Mouse (Mus musculus): ENCODE measurements around the gene Elavl2.

Elavl2 gene

DNA sequence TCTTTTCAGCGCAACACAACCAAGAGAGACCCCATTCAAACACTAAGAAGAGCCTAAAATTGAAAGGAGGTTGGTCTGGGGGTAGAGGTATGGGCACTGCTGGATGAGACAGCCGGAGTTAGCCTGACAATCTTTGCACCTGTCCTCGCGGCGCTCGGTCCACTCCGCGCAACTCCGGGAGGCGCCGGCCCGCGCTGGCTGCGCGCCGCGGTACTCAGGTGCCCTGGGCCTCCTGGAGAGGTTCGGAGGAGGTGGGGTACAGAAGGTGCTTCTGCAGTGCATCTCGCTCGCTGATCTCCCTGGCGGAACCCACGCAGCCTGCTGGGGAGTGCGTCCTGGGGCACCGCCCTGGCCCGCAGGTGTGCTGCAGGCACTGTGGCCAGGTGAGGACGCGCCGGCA is at the start of gene Elavl2:
Elavl2 (minus strand) TSS at position 363 of the 400 bp plus-strand sequence.
- DNase-seq, result no peak

DNA sequence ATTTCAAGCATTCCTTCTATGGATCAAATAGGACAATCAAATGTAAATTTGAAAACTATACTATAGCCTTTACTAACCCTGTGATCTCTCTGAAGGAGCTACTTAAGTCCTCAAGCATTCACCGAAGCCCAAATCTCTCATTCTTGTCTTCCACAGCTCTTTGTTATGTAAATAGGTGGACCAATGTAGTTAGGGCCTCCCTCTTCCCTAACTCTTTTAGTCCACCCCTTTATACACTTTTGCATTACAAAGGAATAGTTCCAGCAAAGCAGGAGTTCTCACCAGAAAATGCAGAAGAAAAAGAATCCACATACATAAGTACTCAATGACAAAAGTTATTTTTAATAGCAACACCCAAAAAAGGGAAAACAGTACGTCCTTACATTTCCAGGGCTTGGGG is 47.3 kb upstream of the Elavl2 start:
- DNase-seq, result no peak

DNA sequence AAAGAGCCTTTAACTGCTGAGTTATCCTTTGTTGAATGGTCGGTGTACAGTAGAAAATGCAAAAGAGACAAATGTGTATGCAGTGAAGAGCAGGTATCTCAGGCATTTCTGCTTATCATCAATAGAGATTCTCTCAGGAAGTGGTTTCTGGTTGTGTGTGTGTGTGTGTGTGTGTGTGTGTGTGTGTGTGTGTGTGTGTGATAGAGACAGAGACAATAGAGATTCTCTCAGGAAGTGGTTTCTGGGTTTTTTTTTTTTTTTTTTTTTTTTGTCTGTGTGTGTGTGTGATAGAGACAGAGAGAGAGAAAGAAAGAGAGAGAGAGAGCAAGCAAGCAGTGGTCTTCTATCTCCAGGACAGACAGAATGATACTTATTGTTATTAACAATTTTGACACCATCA is 15.0 kb upstream of the Elavl2 start:
- DNase-seq, result no peak

DNA sequence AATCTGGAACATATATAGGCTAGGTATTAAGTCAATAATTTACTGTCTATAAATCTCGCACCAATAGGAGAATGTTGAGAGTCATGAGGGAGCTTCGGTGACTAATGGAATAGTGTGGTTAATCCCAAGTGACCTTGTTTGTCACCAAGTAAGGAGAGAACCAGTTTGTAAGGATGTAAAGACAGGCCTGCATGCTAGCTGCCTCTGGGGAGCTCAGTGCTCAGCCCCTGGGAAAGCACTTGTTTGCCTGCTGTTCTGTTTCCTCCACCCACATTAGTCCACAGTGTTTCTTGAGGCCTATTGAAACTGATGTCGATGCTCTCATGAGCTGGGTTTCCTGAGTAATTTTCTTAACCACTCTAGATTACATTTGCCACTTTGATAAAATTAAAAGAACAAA is 4.5 kb upstream of the Elavl2 start:
- DNase-seq, result no peak

DNA sequence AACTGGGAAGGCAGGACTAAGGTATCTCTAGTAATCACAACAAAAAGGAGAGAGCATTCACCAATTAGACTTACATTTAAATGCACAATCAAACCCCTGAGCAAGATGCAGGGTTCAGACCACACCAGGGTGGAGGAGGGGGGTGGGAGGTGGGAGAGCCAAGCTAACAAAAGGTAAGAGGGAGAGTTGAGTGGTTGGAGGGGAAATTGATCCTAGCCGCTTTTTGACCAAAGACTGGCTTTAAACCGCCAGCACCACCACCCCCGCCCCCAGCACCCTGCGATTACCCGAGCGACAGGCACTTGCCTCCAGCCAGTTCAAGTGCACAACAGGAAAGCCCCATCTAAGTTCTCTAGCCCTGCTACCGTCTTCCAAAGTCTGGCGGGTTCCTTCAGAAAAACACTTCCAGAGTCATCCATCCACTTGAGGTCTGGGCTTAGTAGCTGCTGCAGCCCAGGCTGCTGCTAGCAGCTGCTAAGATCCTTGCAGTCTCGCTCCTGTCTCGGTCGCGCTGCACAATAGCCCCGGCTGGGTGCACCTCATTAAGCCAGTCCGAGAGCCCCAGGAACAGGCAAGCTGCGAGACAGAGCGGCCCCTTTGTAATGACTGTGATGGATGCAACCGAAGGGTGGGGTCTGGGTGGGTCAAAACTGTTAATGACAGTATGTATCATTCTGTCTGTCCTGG is 932 bp downstream of the Elavl2 start:
- DNase-seq, result no peak

DNA sequence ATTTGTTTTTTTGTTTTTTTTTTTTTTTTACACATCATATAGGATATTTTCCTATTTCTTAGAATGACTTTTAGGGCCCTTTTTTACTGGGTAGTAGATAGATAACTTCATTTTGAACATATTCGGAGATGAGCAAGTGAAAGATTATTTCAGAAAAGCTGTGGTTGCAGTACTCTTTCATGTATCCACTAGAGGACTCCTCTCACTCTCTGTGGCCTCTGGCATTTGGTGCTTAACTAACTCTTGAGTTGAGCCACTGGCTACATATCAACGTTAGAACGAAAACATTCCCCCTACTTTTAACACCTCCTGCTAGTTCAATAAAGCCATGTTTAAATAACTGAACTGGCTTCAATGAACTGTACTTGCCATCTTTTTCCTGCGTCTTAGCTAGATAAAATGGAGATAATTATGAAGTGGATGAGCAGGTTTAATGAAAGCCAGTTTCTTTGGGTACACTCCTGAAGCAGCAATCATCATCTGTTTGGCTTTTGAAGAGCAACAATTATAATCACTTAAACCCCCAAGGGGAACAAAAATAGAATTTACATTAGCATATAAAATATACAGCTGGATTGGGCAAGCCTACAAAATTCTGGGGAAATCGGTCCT is 8.5 kb downstream of the Elavl2 start:
- DNase-seq, result no peak

DNA sequence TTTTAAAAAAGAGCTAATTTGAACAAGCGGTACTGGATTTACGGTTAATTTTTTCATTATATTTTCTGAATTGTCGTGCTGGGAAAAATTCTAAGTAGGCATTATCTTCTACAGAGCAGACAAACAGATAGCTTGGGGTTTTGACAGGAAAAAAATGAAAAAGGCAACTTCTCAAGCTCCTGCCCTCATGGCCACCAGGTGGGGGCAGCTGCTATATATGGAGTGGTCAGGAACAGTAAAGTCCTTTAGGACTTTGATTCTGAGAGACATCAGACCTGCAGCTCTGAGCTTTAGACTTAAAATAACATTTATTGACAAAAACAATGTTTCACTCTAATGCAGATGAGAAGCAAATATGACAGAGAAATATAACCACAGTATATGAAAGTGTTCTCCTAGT is 12.9 kb downstream of the Elavl2 start:
- no peak for DNase-seq

DNA sequence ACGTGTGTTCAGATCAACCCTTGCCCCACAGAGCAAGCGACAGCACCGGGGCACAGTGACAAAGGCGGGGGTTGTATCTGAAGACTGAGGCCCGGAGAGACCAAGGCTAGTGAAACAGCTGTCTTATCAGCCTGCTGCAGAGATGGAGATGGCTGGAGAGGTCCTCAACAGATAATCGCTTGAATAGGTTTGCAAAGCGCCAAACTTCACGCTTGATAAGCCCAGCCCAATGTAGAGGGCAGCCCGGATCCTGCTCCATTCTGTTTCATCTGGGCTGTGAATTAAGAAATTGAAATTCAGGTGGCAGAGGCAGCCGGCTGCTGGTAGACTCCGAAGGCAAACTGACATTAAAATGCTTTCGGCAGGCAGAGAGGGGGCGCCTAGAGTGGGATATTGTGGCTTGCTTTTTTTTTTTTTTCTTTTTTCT is 19.4 kb downstream of the Elavl2 start:
- no peak for DNase-seq

DNA sequence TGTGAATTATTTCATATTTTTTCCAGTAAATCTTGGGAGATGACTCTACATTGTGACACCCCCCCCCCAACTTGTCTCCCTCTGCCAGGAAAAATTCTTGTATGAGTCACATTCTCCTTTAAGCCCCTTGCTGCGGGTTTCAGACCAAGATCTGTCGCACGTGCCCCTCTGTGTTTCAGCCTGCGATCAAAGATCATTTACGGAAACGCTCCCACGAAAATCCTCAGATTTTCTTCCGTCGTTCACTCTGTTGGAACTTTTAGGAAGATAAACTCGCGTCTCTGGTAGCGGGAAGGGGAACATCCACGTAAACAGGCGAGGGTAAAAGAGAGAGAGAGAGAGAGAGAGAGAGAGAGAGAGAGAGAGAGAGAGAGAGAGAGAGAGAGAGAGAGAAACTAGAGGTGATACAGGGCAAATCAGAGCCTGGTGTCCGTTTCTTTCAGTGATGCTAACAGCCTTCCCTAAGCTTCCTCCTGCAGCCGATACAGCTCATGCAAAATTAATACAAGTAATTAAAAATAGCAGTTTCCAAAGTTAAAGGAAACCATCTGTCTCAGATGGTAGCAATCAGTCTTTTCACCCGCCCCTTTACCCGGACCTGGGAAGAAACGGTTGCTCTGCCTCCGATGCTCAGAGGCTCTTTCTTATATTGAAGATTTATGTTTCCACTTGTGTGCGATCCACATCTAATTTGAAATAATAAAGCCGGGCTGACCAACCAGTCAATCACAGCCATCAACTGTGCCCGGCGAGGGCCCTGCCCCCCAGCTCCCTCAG is 20.1 kb downstream of the Elavl2 start:
- DNase-seq, result no peak

DNA sequence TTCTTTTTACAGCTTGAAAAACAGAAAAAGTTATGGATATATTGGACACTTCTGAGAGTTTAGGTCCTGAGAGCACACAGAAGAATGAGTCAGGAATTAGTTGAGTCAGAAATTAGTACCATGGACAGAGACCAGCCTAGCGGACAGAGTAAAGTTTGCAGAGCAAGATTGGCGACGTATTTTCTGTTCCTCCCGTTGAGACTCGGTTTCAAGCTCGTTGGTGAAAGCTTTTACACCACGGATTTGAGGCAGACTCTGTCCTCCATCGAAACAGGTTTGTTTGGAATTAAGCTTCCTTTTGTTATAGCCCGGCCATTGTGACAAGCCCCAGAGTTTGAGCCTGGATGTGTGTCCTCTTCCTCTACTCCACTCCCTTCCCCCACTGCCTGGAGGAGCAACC is 21.0 kb downstream of the Elavl2 start:
- DNase-seq, result no peak

DNA sequence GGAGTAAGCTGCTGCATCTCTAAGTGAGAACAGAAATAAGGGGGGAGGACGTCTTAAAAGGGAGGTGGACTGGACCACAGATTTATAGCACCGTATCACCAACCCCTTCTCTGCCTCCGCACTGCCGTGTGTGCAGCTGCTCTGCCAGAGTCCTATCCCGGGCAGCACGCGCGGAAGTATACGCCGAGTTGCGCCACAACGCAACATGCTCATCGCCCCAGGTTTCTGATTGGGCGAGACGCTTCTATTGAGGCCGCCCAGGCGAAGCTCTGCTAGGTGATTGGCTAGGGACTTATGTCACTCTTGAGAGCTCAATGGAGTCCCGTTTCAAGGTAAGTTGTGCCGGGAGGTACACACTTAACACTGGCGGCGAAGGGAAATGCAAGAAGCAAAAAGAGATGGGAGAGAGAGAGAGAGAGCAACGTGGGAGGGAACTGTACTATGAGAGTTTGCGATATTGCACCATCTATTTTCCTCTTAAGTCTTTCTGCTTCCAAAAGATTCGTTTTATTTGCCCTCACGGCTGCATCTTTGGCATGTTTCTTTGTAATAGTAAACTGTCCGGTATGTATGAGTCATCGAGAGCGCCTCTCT is 24.2 kb downstream of the Elavl2 start:
- peak; percentile 83 for DNase-seq

DNA sequence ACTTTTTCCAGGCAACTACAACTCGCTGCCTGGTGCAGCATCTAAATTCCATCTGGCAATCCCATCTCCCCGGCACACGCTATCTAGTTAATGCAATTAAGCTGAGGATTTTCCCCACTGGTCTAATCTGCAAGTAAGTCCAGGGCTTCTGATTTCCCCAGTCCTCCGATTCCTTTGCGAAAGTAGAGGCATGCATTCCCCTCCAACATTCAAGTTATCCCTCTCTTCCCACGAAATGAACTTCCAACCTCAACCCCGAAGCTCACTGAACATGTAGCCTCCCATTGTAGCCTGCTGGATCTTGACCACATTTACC is 25.3 kb downstream of the Elavl2 start:
- DNase-seq, result no peak

DNA sequence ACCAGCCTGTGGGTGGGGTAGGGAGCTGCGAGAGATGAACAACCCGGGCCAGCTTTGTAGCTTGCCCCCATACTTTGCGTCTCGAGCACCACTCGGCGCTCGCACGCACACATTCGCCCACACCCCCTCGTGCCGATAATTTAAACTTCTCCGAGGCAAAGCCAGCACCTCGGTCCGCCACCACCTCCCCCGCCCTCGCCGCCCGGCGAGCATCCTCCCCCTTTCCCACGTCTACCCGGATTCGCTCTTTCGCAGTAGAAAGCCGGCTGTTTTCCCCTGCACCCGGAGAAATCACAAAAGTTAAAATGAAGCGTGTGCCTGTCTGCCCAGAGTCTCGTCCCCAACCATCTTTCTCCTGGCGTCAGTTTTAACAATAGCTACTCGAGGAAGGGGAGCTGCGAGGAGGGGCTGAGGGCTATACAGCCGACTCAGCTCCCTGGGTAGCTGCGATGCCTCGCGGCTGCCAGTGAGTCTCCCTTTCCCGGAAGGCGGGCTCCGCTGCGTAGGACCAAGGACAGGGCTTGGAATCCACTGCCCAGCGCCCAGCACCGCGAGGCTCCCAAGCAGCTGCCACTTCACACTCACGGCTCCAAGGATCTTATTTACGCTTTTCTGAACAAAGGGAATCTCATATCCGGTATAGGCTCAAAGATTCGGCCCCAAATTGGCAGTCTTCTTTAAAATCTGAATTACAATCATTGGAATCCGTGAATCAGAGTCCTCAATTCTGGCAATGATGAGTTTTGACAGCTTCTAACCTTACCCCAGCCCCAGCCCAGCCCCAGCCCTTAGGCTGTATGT is 25.8 kb downstream of the Elavl2 start:
- DNase-seq, result no peak

DNA sequence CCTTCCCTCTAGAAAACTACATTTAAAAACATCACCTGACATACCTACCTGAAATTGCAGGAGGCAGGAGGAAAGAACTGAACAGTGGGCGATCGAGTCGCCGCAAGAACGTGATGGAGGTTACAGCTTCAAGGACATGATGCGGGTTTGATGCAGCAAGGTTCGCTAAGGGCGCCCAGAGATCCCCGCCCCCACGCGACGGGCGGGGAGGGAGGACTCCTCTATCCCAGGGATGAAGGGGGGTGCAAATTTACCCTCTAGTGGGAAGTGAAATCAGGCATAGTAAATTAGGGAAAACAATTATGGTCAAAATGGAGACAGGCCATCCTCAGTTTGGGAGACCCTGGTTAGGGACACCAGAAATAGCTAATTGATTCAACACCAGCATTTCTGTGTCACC is 27.7 kb downstream of the Elavl2 start:
- DNase-seq, result no peak

DNA sequence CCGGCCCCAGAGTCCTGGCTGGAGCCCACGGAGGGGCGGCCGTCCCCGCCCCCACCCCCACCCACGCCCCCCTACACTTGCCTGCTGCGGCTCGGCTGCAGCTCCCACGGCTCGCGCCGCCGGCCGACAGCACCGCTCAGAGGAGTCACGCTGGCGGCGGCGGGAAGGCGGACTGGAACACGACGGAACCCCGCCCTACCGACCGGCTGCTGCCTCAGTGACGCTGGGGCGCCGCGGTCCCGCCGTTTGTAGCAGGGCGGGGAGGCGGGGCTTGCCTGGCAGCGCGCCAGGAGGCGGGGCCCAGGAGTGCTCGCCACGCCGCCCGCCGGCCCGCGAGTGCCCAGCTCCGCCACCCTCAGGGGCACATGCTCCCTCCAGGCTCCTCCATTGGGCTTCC is 28.8 kb downstream of the Elavl2 start:
- DNase-seq, result no peak

DNA sequence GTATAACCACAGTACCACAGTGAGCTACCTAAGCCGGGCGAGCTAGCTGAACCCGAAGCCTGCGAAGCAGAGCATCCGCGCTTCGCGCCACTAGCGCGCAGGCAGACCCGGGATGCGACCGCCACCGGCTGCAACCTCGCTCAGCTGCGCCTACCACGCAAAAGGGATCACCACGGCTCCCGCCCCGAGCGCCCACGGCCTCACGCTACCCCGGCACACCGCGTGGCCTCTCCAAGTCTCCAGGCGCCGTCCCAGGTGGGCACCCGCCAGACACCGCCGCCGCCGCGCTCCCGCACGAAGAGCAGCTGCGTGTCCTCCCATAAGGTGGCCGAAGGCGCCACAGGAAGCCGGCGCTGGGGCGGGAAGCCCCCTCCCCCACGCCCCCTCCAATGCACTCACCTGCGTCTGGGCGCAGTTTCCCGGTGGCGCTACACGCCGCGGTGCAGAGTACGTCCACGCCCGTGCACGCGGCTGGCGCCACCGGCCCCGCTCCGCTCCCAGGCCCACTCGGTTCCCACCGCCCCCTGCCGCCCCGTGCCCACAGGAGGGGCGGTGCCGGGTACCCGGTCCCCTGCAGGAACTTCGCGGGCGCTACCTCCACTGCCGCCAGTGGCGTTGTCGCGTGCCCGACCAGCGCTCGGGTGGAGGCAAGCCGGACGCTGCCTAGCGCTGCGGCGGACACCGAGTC is 29.3 kb downstream of the Elavl2 start:
- DNase-seq, result no peak

DNA sequence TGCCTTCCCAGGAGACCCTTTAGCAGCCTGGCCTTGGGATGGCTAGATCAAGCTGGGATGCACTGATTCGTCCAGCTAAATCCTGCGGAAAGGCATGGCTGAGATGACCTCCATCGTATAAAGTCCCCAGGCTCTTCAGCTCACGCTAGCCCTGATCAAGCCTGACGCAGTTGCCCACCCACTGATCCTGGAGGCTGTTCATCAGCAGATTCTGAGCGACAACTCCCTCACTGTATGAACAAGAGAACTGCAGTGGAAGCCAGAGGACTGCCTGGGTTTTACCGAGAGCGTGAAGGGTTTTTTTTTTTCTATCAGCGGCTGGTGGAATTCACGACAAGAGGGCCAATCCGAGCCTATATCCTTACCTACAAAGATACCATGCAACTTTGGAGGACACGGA is 35.3 kb downstream of the Elavl2 start:
- DNase-seq, result no peak

DNA sequence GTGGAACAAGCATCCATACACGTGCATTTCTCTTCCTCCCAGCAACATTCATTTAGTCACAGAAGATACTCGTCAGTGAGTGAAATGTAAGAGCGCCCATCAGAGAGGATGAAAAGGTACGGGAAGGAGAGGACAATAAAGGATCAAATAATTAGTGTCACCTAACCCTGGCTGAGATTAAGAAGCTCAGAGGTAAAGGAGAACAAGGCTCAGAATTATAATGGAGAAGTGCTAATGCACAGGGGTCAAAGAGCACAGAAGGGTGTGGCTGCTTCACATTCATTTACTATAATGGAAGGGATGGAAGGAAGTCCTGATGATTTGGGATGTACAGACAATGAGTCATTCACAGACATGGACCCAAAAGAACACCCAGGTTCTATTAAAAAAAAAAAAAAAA is 36.6 kb downstream of the Elavl2 start:
- no peak for DNase-seq

DNA sequence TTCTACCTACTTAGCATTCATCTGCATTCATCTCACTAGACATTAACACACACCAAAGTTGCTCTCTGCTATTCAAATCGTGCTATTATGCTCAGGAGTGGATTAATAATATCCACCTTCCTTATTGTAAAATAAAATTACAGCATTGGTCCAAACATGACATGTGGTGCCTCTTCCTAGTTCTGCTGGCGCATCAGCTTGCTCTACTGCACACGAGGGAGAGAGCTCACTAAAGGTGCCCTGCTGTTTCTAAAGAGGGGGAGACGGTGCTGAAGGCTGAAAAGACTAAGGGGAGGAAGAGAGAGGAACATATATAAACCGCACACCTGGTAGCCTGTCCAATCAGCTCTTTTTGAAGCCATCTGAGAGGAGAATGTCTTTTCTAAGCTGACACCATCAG is 38.1 kb downstream of the Elavl2 start:
- no peak for DNase-seq

DNA sequence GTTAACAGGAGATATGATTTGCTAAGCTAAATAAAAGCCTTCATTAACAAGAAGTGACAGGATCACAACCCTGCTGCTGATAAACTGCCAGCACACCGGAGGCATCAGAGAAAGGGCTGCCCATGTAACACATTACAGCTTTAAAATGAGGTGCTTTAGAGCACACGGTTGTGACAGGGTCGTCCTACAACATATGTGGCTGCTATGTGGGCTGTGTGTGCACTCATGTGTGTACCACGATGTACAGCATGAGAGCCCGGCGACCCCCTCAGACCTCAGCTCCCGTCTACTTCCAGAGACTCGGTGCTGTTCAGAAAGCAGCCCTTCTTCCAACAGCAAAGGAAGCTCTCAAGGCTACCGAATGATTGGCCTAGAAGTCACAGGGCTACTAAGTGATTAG is 47.4 kb downstream of the Elavl2 start:
- no peak for DNase-seq

DNA sequence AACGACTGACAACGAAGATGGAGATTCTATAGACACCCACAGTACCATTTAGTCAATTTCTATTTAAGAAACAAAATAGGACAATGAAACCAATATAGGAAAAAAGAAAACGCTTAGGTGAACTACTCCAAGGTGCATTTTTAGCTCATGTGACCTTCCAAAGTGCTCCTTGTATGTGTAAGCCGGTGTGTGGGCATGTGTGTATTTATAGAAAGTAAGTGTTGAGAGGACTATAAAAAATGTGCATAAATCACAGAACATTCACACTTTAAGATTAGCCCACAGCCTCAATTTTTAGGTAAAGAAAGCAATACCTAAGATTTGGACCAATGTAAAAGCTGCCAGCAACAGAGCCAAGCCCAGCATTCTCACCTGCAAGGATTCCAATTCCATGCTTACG is 51.0 kb downstream of the Elavl2 start:
- no peak for DNase-seq

DNA sequence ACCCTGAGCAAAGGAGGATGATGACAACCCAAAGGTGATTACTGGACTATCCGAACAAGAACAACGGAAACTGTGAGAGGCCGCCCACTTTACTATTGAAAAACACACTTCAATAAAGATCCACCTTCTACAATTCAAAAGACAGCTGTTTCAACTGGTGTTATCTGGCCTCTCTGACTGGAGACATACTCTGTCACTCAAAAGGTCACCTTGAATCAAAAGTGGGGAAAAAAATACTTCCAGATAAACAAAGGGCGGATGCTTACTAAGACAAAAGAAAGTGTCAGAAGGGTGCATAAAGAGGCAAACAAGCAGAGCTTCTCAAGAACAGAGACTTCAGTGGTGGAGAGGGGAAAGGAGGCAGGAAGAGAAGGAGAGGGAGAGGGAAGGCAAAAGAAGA is 66.4 kb downstream of the Elavl2 start:
- no peak for DNase-seq

DNA sequence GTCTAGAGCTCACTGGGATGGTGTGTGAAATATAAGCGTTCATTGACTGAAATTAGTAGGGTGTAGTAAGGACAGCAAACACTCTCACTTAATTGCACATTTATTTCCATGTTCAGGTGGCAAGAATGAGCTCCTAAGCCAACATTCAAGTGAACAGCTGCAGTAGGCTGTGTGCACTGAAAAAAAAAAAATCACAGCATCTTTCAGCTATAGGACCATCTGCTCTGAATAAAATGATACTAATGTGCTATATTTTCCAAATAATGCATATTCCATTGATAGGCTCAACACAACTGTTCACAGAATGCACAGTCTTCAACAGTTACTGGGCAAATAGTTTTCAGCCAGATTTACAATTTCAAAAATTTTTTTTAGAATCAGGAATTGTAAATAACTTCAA is 89.8 kb downstream of the Elavl2 start:
- DNase-seq, result no peak

All from kidney, adult 11 months (tissue).